Mouse (Mus musculus) adrenal gland, adult 10 weeks (tissue): Measurements from ENCODE around the gene Hus1. TPM values are rescaled to one million over a fixed set of nuclear protein-coding genes. Genes with fewer than 3 reads are reported as not detected.

Source experiments
- polyA plus RNA-seq: library from polyadenylated mRNA; stranded (reverse); fragments of 350-450 nt; fragmentation: Illumina TruSeq; extraction: RNeasy Lipid Tissue Mini Kit (QIAGEN cat#74804); gene quantifications from one replicate; pipeline ENCODE4 v1.2.3, GENCODE M21; 2014; ENCODE audit warnings: low read depth, low replicate concordance

Gene Hus1
- polyA plus RNA-seq, result 13.1 TPM

GRCm38 (mm10) chr11:9010853-9011339, at the start of gene Hus1:
Hus1 (minus strand) TSS chr11:9011191.

GRCm38 (mm10) chr11:9048703-9049060, 37.7 kb upstream of the Hus1 start, which contains the start of gene Sun3:
Sun3 (minus strand) TSS chr11:9048991.

GRCm38 (mm10) chr11:9048011-9048702, 37.2 kb upstream of the Hus1 start, which contains the start of gene Gm11992:
Gm11992 (plus strand) TSS chr11:9048594.

GRCm38 (mm10) chr11:8973166-8973565, 37.8 kb downstream of the Hus1 start, which contains the start of gene Pkd1l1:
Pkd1l1 (minus strand) TSS chr11:8973266.

Other genes starting within 250 kb of the Hus1 start
- not detected for gene Pkd1l1, start 37.9 kb downstream of the Hus1 start, polyA plus RNA-seq
- gene Gm11992, start 37.4 kb upstream of the Hus1 start, polyA plus RNA-seq, result not detected
- not detected for gene Sun3, start 37.8 kb upstream of the Hus1 start, polyA plus RNA-seq
- 11.0 TPM for gene Upp1, start 106.9 kb upstream of the Hus1 start, polyA plus RNA-seq
- 0.06 TPM for gene Abca13, start 180.8 kb upstream of the Hus1 start, polyA plus RNA-seq